Mouse (Mus musculus): ENCODE measurements around the gene Nt5m.

- no peak for TF ChIP-seq CTCF (IDR thresholded peaks at IDR 0.05; ENCODE audit: borderline replicate concordance, insufficient read depth, low read depth, low read length)
- TF ChIP-seq POLR2A (IDR thresholded peaks at IDR 0.05; ENCODE audit: borderline replicate concordance, insufficient read depth, low read length), result no peak
These were observed 47.7 kb downstream of the Nt5m start for GRCm38 (mm10) chr11:59886952-59887351.
